Mouse (Mus musculus): ENCODE data around the gene Eif4h. TPM values are rescaled to one million over a fixed set of nuclear protein-coding genes. Genes with fewer than 3 reads are reported as not detected.

Gene Eif4h
- polyA plus RNA-seq, 1 experiment from 2014 or later = 326 TPM

GRCm38 (mm10) chr5:134576517-134577220 is 62.6 kb downstream of the Eif4h start:
- peaks cover 5 to 6% of the 10 kb centered on the region in 2 experiments for H3K4me1 ChIP-seq (ENCODE audit: control insufficient read depth in 2 of 2, insufficient read depth in 2 of 2, low read length in 2 of 2)
- no peaks in the 10 kb centered on the region for H3K27me3 ChIP-seq (ENCODE audit: control insufficient read depth, insufficient read depth, low read length)
- H3K4me2 ChIP-seq (ENCODE audit: low read length) = no peak overlapping the region
- no peak overlapping the region for H3K9ac ChIP-seq (ENCODE audit: low read length)
- no peaks in the 10 kb centered on the region for H3K36me3 ChIP-seq (ENCODE audit: control insufficient read depth, insufficient read depth, low read length)
- H3K9me3 ChIP-seq (ENCODE audit: control insufficient read depth, low read length) = no peaks in the 10 kb centered on the region
- 70% methylated on average over 14 of the region's 14 CpGs for WGBS
- no peak for ATAC-seq (ENCODE audit: insufficient number of reproducible peaks, insufficient read depth, low FRiP score, low read depth)
- no peak overlapping the region for H3K27ac ChIP-seq (replicated peaks in 1 of 2; ENCODE audit: control insufficient read depth in 1 of 2, insufficient read depth in 1 of 2, low read depth in 2 of 2, low read length in 2 of 2)
- H3K4me3 ChIP-seq (ENCODE audit: control insufficient read depth in 1 of 2, insufficient read depth in 1 of 2, low read depth in 1 of 2, low read length in 2 of 2) = no peak overlapping the region

DNA sequence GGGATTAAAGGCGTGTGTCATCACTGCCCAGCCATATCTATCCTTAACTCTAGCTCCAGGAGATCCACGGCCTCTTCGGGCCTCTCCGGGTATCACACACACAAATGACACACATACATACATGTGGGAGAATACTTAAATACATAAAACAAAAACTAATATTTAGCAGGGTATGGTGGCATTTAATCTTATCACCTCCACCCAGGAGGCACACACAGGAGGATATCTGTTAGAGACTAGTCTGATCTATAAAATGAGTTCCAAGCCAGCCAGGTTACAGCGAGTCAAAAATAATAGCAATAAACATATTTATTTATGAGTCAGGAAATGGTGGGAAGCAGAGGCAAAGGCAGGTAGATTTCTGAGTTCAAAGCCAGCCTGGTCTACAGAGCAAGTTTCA is 63.5 kb downstream of the Eif4h start:
- ATAC-seq (ENCODE audit: insufficient number of reproducible peaks, insufficient read depth, low FRiP score, low read depth) = no peak
- Histone ChIP-seq H3K36me3 (ENCODE audit: control insufficient read depth, insufficient read depth, low read length) (no peaks in the 10 kb centered on the region), H3K4me1 (ENCODE audit: control insufficient read depth in 2 of 2, insufficient read depth in 2 of 2, low read length in 2 of 2) (peaks cover 5 to 6% of the 10 kb centered on the region in 2 experiments), H3K9ac (ENCODE audit: low read length) (no peak overlapping the region), H3K27me3 (ENCODE audit: control insufficient read depth, insufficient read depth, low read length) (no peaks in the 10 kb centered on the region), H3K9me3 (ENCODE audit: control insufficient read depth, low read length) (no peaks in the 10 kb centered on the region), H3K27ac (replicated peaks in 1 of 2; ENCODE audit: control insufficient read depth in 1 of 2, insufficient read depth in 1 of 2, low read depth in 2 of 2, low read length in 2 of 2) (no peak overlapping the region), H3K4me2 (ENCODE audit: low read length) (no peak overlapping the region), H3K4me3 (ENCODE audit: control insufficient read depth in 1 of 2, insufficient read depth in 1 of 2, low read depth in 1 of 2, low read length in 2 of 2) (no peak overlapping the region)
- WGBS = 91% methylated on average over 5 of the region's 5 CpGs

- peak overlapping the region; percentile 84 to 89 for H3K27ac ChIP-seq (replicated peaks in 1 of 2; ENCODE audit: control insufficient read depth in 1 of 2, insufficient read depth in 1 of 2, low read depth in 2 of 2, low read length in 2 of 2)
- peaks cover 6 to 7% of the 10 kb centered on the region in 2 experiments for H3K4me1 ChIP-seq (ENCODE audit: control insufficient read depth in 2 of 2, insufficient read depth in 2 of 2, low read length in 2 of 2)
- ATAC-seq (ENCODE audit: insufficient number of reproducible peaks, insufficient read depth, low FRiP score, low read depth) = no peak
- peak overlapping the region; percentile 53 to 76 for H3K4me3 ChIP-seq (ENCODE audit: control insufficient read depth in 1 of 2, insufficient read depth in 1 of 2, low read depth in 1 of 2, low read length in 2 of 2)
- 30% methylated on average over 10 of the region's 10 CpGs for WGBS
- H3K4me2 ChIP-seq (ENCODE audit: low read length) = peak overlapping the region; percentile 97
- no peaks in the 10 kb centered on the region for H3K36me3 ChIP-seq (ENCODE audit: control insufficient read depth, insufficient read depth, low read length)
- no peaks in the 10 kb centered on the region for H3K9me3 ChIP-seq (ENCODE audit: control insufficient read depth, low read length)
- H3K9ac ChIP-seq (ENCODE audit: low read length) = peak overlapping the region; percentile 77
- no peaks in the 10 kb centered on the region for H3K27me3 ChIP-seq (ENCODE audit: control insufficient read depth, insufficient read depth, low read length)
Measured at GRCm38 (mm10) chr5:134572508-134573214, 66.6 kb downstream of the Eif4h start.

DNA sequence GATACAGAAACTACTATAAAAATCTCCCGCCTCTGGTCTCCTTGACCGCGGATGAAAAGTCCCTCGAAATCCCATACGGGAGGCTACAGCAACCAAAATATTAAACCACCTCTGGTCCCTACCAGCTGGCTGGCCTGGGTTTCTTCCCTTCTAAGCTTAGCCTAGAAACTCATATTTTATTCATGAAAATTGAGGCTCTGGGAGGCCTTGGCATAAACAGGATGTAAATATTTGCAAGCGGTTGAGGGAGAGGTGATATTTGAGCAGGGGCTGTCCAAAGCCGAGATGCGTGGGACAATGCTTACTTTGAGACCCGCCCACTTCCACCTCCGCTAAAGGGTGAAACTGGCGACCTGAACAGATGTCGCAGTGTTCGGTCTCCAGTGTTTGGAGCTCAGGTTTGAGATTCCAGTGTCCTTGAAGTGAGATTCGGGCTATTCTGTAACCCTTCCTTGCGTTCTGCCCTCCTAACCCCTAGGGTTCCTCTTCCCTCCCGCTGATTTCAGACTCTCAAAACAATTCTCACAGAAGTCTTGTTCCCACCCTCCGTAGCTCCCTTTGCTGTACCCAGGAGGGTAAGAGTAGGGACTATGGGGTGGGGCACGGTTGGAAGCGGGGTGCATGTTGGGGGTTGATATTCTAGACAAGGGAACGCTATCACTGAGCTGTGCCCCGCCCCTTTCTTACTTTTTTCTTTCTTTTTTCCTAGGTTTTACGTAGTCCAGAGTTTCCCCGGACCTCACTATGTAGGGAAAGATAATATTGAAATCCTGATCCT is 67.4 kb downstream of the Eif4h start:
- Histone ChIP-seq H3K27me3 (ENCODE audit: control insufficient read depth, insufficient read depth, low read length) (no peaks in the 10 kb centered on the region), H3K4me1 (ENCODE audit: control insufficient read depth in 2 of 2, insufficient read depth in 2 of 2, low read length in 2 of 2) (peaks cover 6 to 7% of the 10 kb centered on the region in 2 experiments), H3K4me3 (ENCODE audit: control insufficient read depth in 1 of 2, insufficient read depth in 1 of 2, low read depth in 1 of 2, low read length in 2 of 2) (peak overlapping the region; percentile 53 to 76), H3K9ac (ENCODE audit: low read length) (peak overlapping the region; percentile 77), H3K4me2 (ENCODE audit: low read length) (peak overlapping the region; percentile 97), H3K9me3 (ENCODE audit: control insufficient read depth, low read length) (no peaks in the 10 kb centered on the region), H3K27ac (replicated peaks in 1 of 2; ENCODE audit: control insufficient read depth in 1 of 2, insufficient read depth in 1 of 2, low read depth in 2 of 2, low read length in 2 of 2) (peak overlapping the region; percentile 84 to 89), H3K36me3 (ENCODE audit: control insufficient read depth, insufficient read depth, low read length) (no peaks in the 10 kb centered on the region)
- WGBS = 1% methylated on average over 23 of the region's 23 CpGs
- ATAC-seq (ENCODE audit: insufficient number of reproducible peaks, insufficient read depth, low FRiP score, low read depth) = no peak

Small RNA genes lying within 50 kb of the gene (microRNA-seq; reads per million reads assigned to microRNA genes)
- not detected for gene Mir7228

Other genes starting within 250 kb of the Eif4h start
- gene Gtf2ird1, start 182.8 kb downstream of the Eif4h start, polyA plus RNA-seq (2014; fragmentation: Nextera tagmentation; extraction: Ambion mirVana) = 53.9 and 55.0 TPM in 2 replicates
- 1.2 and 1.9 TPM in 2 replicates for gene Clip2, start 87.1 kb downstream of the Eif4h start, polyA plus RNA-seq (2014; fragmentation: Nextera tagmentation; extraction: Ambion mirVana)
- not detected in 2 replicates for gene Syna, start 79.3 kb downstream of the Eif4h start, polyA plus RNA-seq (2014; fragmentation: Nextera tagmentation; extraction: Ambion mirVana)
- 181 and 184 TPM in 2 replicates for gene Rfc2, start 58.1 kb downstream of the Eif4h start, polyA plus RNA-seq (2014; fragmentation: Nextera tagmentation; extraction: Ambion mirVana)
- 2.1 and 3.2 TPM in 2 replicates for gene Lat2, start 24.5 kb downstream of the Eif4h start, polyA plus RNA-seq (2014; fragmentation: Nextera tagmentation; extraction: Ambion mirVana)
- 3.6 TPM in 2 replicates for gene Limk1, start 49.1 kb upstream of the Eif4h start, polyA plus RNA-seq (2014; fragmentation: Nextera tagmentation; extraction: Ambion mirVana)
- gene Eln, start 107.8 kb upstream of the Eif4h start, polyA plus RNA-seq (2014; fragmentation: Nextera tagmentation; extraction: Ambion mirVana) = 202 and 337 TPM in 2 replicates